Mouse (Mus musculus): ENCODE results near the gene Dnah8.

DNA sequence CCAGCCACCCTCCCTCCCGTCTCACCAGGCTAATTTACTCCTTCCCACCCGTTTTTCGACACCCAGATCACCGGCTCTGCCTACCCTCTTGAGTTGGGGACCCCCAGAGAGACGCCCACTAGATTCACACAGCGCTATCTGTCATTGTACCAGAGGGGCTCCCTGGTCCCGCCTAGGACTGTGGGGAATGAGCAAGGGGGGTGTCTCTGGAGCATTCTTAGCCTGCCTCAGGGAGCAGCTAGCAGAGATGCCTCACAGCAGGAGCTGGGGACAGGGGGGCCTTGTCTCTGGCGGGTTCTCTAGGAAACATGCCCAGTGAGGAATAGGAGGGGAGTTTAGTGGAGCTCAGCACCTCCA, 287.6 kb downstream of the Dnah8 start:
- no peak for TF ChIP-seq GATA1 (IDR thresholded peaks at IDR 0.05; ENCODE audit: borderline replicate concordance, low read length)
- TF ChIP-seq FLI1 (IDR thresholded peaks at IDR 0.05; ENCODE audit: low read length) = no peak

All from megakaryocyte, embryonic 14.5 days (primary cell).